Mouse (Mus musculus) lung, postnatal 0 days (tissue): ENCODE measurements around the gene Grasp.

ENCODE experiments used
- CTCF ChIP-seq: IDR thresholded peaks from 2 replicates; pipeline ENCODE4 v1.5.1; 2016; ENCODE audit warnings: antibody characterized with exemption, mild to moderate bottlenecking
- EP300 ChIP-seq: IDR thresholded peaks from 2 replicates; pipeline ENCODE4 v1.6.1; 2016; ENCODE audit warnings: antibody characterized with exemption, mild to moderate bottlenecking, control low read depth

GRCm38 (mm10) chr15:101274380-101274779 lies 50.4 kb downstream of the Grasp start:
- TF ChIP-seq CTCF (no peak), EP300 (peak; percentile 80)
